Mouse (Mus musculus): Measurements from ENCODE around the gene Olfr49.

DNA sequence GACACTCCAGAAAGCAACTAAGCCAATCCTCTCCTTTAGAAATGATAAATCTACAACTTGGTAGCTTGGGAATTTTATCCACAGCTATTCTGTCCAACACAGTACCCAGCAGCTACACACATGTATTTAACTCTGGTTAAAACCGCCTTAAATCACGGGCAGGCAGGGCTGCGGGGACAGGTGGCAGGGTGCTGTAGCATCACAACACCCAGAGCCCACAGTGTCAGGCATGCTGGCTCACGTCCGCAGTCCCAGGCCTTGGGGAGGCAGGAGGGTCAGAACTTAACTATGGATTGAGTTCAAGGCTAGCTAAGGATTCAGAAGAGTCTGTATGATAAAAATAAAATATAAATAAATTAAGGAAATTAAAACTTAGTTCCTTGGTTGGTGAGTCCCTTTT is 47.9 kb downstream of the Olfr49 start:
- TF ChIP-seq POLR2A (IDR thresholded peaks at IDR 0.05; ENCODE audit: borderline replicate concordance, extremely low read depth, insufficient read depth, insufficient read length, poor library complexity, severe bottlenecking) (no peak), CTCF (IDR thresholded peaks at IDR 0.05; ENCODE audit: borderline replicate concordance, extremely low read depth, insufficient read depth, insufficient read length) (no peak)

Measured in brain, embryonic 14.5 days (tissue).